Mouse (Mus musculus) E14TG2a.4 (cell line): ENCODE measurements around the gene Zfp879.

Experiments used
- CTCF ChIP-seq: conservative IDR thresholded peaks from 2 replicates; pipeline ENCODE4 v1.5.1; 2014; ENCODE audit warnings: low read length
- NANOG ChIP-seq: IDR thresholded peaks from 2 replicates; pipeline ENCODE4 v1.6.1; 2014; ENCODE audit warnings: borderline replicate concordance, low read length, mixed read lengths
- POU5F1 ChIP-seq: IDR thresholded peaks from 2 replicates; pipeline ENCODE4 v1.6.1; 2014; ENCODE audit warnings: low read length, borderline replicate concordance

DNA sequence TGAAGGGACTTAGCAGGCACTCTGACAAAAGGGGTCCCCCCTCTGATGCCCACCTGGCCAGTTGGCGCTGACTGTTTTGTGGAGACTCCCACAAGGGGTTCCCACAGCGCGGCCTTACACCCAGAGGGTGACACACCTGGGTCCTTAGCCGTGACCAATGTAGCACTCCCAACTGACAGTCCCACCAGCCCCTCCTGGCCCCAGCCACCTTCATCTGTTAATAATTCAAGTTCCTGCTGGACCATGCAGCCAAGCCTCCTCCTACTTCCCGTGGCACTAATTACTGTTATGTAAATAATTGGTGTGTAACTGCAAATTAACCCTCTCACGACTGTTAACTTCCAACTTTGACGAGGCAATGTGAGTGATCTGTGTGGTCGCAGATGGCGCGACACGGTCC is 43.7 kb downstream of the Zfp879 start:
- TF ChIP-seq CTCF (no peak), POU5F1 (no peak), NANOG (no peak)
